Mouse (Mus musculus) embryonic facial prominence, embryonic 10.5 days (tissue): Measurements from ENCODE around the gene Gm10277. TPM values are rescaled to one million over a fixed set of nuclear protein-coding genes. Genes with fewer than 3 reads are reported as not detected.

Source experiments
- DNase-seq: peaks from one replicate; pipeline ENCODE4 v3.0.0-alpha.2; 2017; ENCODE audit warnings: low spot score
- H3K27ac ChIP-seq: fragments of 300-500 bp; sonication (generic); replicated peaks from 2 replicates; pipeline ENCODE4 v1.5.1; 2016; ENCODE audit warnings: mild to moderate bottlenecking
- H3K27me3 ChIP-seq: fragments of 300-500 bp; sonication (generic); replicated peaks from 2 replicates; pipeline ENCODE4 v1.6.1; 2016; ENCODE audit warnings: low read depth, mild to moderate bottlenecking; ENCODE audit not compliant: poor library complexity, severe bottlenecking
- H3K36me3 ChIP-seq: fragments of 300-500 bp; sonication (generic); replicated peaks from 2 replicates; pipeline ENCODE4 v1.6.1; 2016; ENCODE audit warnings: mild to moderate bottlenecking, moderate library complexity
- H3K4me1 ChIP-seq: fragments of 300-500 bp; sonication (generic); 2 replicates; pipeline ENCODE4 v1.6.1; 2016
- H3K4me3 ChIP-seq: fragments of 300-500 bp; sonication (generic); 2 replicates; pipeline ENCODE4 v1.5.1; 2016; ENCODE audit warnings: mild to moderate bottlenecking, moderate library complexity
- H3K9me3 ChIP-seq: fragments of 300-500 bp; sonication (generic); 2 replicates; pipeline ENCODE4 v1.6.1; 2016; ENCODE audit warnings: mild to moderate bottlenecking
- WGBS: fragments of 180-500 bp; shearing (Covaris S2); methylation state at CpG from one replicate; pipeline ENCODE4 v1.1.7; 2016; 5-methylcytosine and 5-hydroxymethylcytosine counted together
- polyA plus RNA-seq: library from polyadenylated mRNA; unstranded; fragments of >200 nt; fragmentation: Nextera tagmentation; extraction: Ambion mirVana; gene quantifications from 2 replicates; pipeline ENCODE4 v1.2.1, GENCODE M21; 2016

Gene Gm10277
- polyA plus RNA-seq, 1 experiment from 2014 or later, result 1.6 TPM

DNA sequence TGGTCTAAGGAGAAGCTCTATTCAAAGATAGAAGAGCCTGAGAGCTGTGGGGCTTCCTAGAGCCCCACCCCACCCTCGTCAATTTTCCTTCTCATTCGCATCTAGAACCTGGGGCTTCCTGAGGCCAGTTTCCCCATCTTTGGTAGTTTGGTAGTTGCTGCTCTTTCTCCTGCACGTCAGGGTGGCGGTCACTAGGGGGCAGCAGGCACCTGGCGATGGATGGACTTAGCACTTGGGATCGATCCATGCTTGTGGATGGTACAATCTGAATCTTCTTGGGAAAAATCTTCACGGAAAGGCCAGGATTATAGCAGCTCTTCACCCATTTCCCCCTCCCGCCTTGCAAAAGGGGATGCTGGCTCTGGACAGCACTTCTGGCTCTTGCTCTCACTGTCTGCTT is 34.1 kb upstream of the Gm10277 start:
- WGBS, result 19% methylated on average over 8 of the region's 8 CpGs

DNA sequence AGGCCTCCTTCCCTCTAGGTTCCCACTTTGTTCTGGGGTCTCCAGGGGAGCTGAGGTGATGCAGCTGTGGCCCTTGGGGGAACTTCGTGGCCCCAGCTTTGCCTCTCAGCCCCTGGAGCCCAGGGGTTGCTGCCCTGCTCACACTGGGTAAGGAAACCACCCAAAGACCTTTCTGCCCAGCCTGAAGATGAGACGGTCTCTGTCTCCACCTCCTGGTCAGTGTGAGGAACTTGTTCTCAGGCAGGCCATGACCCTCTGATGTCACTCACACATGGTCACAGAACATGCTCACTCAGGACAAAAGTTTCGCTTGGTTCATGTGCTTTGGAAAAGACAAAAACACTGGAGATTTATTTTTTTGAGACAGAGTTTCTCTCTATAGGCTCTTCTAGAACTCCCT is 28.5 kb upstream of the Gm10277 start:
- no peaks in the 10 kb centered on the region for H3K4me1 ChIP-seq
- 29% methylated on average over 3 of the region's 3 CpGs for WGBS
- H3K36me3 ChIP-seq, result peaks cover 42% of the 10 kb centered on the region
- H3K9me3 ChIP-seq, result no peaks in the 10 kb centered on the region
- peak; percentile 78 for DNase-seq
- H3K27me3 ChIP-seq, result no peaks in the 10 kb centered on the region
- H3K27ac ChIP-seq, result no peak overlapping the region
- H3K4me3 ChIP-seq, result no peak overlapping the region

More for the DNA sequence above, 34.1 kb upstream of the Gm10277 start:
- H3K27ac ChIP-seq, result no peak overlapping the region
- H3K4me3 ChIP-seq, result no peak overlapping the region
- no peaks in the 10 kb centered on the region; the same call in 1 of the 2 replicates for H3K27me3 ChIP-seq
- H3K4me1 ChIP-seq, result peaks cover 23% of the 10 kb centered on the region
- H3K36me3 ChIP-seq, result peaks cover 62% of the 10 kb centered on the region
- DNase-seq, result peak; percentile 73
- H3K9me3 ChIP-seq, result no peaks in the 10 kb centered on the region

GRCm38 (mm10) chr11:77813969-77814368 is 26.4 kb upstream of the Gm10277 start:
- Histone ChIP-seq H3K4me1 (peaks cover 8% of the 10 kb centered on the region; the same call in 1 of the 2 replicates), H3K36me3 (peaks cover 25% of the 10 kb centered on the region), H3K27ac (no peak overlapping the region), H3K4me3 (no peak overlapping the region), H3K9me3 (no peaks in the 10 kb centered on the region), H3K27me3 (no peaks in the 10 kb centered on the region)
- WGBS, result 82% methylated on average over 2 of the region's 2 CpGs
- DNase-seq, result no peak

DNA sequence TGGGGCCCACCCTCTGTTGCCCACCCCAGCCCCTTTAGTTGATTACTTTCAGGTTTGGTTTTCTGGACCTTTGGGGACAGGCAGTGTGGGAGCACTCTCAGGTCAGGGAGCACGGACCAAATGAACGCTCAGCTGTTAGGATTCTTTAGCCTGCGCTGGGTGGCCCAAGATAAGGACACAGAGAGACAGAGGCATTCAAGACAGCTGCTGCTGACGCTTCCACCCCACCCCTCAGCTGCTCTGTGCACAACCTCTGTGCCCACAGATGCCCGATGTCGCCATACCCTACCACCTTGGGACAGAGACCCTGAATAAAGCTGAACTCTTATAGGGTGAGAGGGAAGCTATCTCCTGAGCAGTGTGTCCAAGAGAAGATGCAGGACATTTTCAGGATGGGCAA is 22.5 kb upstream of the Gm10277 start:
- Histone ChIP-seq H3K27ac (no peak overlapping the region), H3K4me3 (no peak overlapping the region), H3K9me3 (no peaks in the 10 kb centered on the region), H3K27me3 (no peaks in the 10 kb centered on the region), H3K4me1 (peaks cover 31% of the 10 kb centered on the region), H3K36me3 (peaks cover 11% of the 10 kb centered on the region)
- DNase-seq, result no peak
- 94% methylated on average over 6 of the region's 6 CpGs for WGBS

- WGBS, result 71% methylated on average over 4 of the region's 4 CpGs
- no peak overlapping the region for H3K27ac ChIP-seq
- no peaks in the 10 kb centered on the region for H3K9me3 ChIP-seq
- no peak overlapping the region for H3K4me3 ChIP-seq
- H3K4me1 ChIP-seq, result peaks cover 31% of the 10 kb centered on the region
- H3K27me3 ChIP-seq, result no peaks in the 10 kb centered on the region
- peaks cover 11% of the 10 kb centered on the region for H3K36me3 ChIP-seq
- no peak for DNase-seq
Observed at GRCm38 (mm10) chr11:77809215-77809614, 21.7 kb upstream of the Gm10277 start.

- no peaks in the 10 kb centered on the region for H3K9me3 ChIP-seq
- peaks cover 11% of the 10 kb centered on the region for H3K36me3 ChIP-seq
- H3K4me1 ChIP-seq, result peaks cover 32% of the 10 kb centered on the region
- no peak for DNase-seq
- 25% methylated on average over 5 of the region's 5 CpGs for WGBS
- no peaks in the 10 kb centered on the region for H3K27me3 ChIP-seq
- H3K4me3 ChIP-seq, result no peak overlapping the region
- H3K27ac ChIP-seq, result no peak overlapping the region
Observed at GRCm38 (mm10) chr11:77808051-77808465, 20.5 kb upstream of the Gm10277 start.

DNA sequence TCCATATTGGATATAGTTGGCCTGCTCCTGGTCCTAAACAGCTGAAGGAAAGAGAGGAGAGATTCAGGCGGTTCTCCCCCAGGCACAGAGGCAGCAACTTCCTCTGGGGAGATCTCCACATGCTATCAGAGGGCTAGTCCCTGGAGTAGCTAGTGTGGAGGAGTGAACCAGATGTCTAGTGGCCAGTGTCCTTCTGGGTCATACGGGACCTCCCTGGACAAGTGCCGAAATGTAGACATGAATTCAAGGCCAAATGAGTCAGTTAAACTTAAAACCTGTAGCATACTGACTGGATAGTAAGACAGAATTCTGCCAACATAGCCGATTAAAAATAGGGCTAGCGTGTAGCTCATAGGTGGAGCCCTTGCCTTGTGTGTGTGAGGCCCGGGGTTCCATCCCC is 19.3 kb upstream of the Gm10277 start:
- Histone ChIP-seq H3K9me3 (no peaks in the 10 kb centered on the region), H3K4me1 (peaks cover 41% of the 10 kb centered on the region), H3K27me3 (no peaks in the 10 kb centered on the region), H3K4me3 (no peak overlapping the region), H3K27ac (no peak overlapping the region), H3K36me3 (peaks cover under 1% of the 10 kb centered on the region; the same call in 1 of the 2 replicates)
- 79% methylated on average over 6 of the region's 6 CpGs for WGBS
- no peak for DNase-seq

GRCm38 (mm10) chr11:77806218-77806617 is 18.7 kb upstream of the Gm10277 start:
- H3K27me3 ChIP-seq, result no peaks in the 10 kb centered on the region
- no peaks in the 10 kb centered on the region for H3K9me3 ChIP-seq
- DNase-seq, result no peak
- 11% methylated on average over 2 of the region's 2 CpGs for WGBS
- peaks cover 46% of the 10 kb centered on the region for H3K4me1 ChIP-seq
- no peaks in the 10 kb centered on the region for H3K36me3 ChIP-seq
- no peak overlapping the region for H3K27ac ChIP-seq
- no peak overlapping the region for H3K4me3 ChIP-seq

GRCm38 (mm10) chr11:77802341-77802865 is 14.9 kb upstream of the Gm10277 start:
- Histone ChIP-seq H3K36me3 (no peaks in the 10 kb centered on the region), H3K4me3 (0 out of 2 replicates have a peak overlapping the region, but pooled peaks have one; percentile 13), H3K27me3 (no peaks in the 10 kb centered on the region), H3K4me1 (peaks cover 36% of the 10 kb centered on the region), H3K9me3 (no peaks in the 10 kb centered on the region), H3K27ac (0 out of 2 replicates have a peak overlapping the region, but pooled peaks have one; percentile 4)
- 71% methylated on average over 9 of the region's 9 CpGs for WGBS
- DNase-seq, result no peak

GRCm38 (mm10) chr11:77800869-77801701 is 13.5 kb upstream of the Gm10277 start:
- Histone ChIP-seq H3K36me3 (no peaks in the 10 kb centered on the region), H3K4me3 (peak overlapping the region; percentile 32; the same call in 1 of the 2 replicates), H3K9me3 (no peaks in the 10 kb centered on the region), H3K27me3 (no peaks in the 10 kb centered on the region), H3K27ac (peak overlapping the region; percentile 49), H3K4me1 (peaks cover 32% of the 10 kb centered on the region)
- DNase-seq, result peak; percentile 64
- 23% methylated on average over 15 of the region's 15 CpGs for WGBS

- 76% methylated on average over 9 of the region's 9 CpGs for WGBS
- Histone ChIP-seq H3K27me3 (no peaks in the 10 kb centered on the region), H3K9me3 (no peaks in the 10 kb centered on the region), H3K4me1 (peaks cover 32% of the 10 kb centered on the region), H3K36me3 (no peaks in the 10 kb centered on the region), H3K4me3 (peak overlapping the region; percentile 25; the same call in 1 of the 2 replicates), H3K27ac (peak overlapping the region; percentile 49)
- no peak for DNase-seq
Observed at GRCm38 (mm10) chr11:77800491-77800868, 12.9 kb upstream of the Gm10277 start.

DNA sequence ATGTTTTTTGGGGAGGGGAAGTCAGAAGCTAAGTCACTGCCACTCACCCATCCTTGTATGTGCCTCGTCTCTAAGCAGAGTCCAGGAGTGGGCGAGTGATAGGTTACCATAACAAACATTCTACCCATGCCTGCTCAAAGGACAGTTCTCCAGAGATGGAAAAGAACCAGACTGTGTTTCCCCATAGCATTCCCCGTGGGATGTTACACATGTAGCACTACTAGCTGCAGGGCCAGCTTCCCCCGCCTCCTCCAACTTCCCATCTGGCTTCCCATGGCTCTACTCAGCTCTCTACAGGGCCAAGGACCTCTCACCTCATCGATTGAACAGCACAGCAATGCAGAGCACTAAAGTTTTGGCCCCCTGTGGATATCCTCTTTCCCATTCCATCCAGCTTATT is 7.7 kb upstream of the Gm10277 start:
- Histone ChIP-seq H3K4me3 (no peak overlapping the region), H3K4me1 (peaks cover 40% of the 10 kb centered on the region), H3K36me3 (no peaks in the 10 kb centered on the region), H3K27me3 (no peaks in the 10 kb centered on the region), H3K27ac (no peak overlapping the region), H3K9me3 (no peaks in the 10 kb centered on the region)
- no peak for DNase-seq
- 75% methylated on average over 5 of the region's 5 CpGs for WGBS
